Mouse (Mus musculus) embryonic facial prominence, embryonic 12.5 days (tissue): ENCODE measurements around the gene Hsd3b4. TPM values are rescaled to one million over a fixed set of nuclear protein-coding genes. Genes with fewer than 3 reads are reported as not detected.
"Not testable (repeated sequence)": the region's sequence is repeated elsewhere in the genome, so short reads cannot be mapped to it uniquely, and the experiment has no call there.

ENCODE experiments used
- ATAC-seq: fragments of 200-750 bp; cut with Nextera tagmentation; 2 replicates; pipeline ENCODE4 v1.8.0; 2017; ENCODE audit not compliant: insufficient number of reproducible peaks, insufficient read depth, low FRiP score, low TSS enrichment
- H3K27ac ChIP-seq: fragments of 300-500 bp; sonication (generic); 2 replicates; pipeline ENCODE4 v1.5.1; 2016; ENCODE audit warnings: mild to moderate bottlenecking
- H3K27me3 ChIP-seq: fragments of 300-500 bp; sonication (generic); 2 replicates; pipeline ENCODE4 v1.6.1; 2016; ENCODE audit warnings: mild to moderate bottlenecking, moderate library complexity
- H3K36me3 ChIP-seq: fragments of 300-500 bp; sonication (generic); 2 replicates; pipeline ENCODE4 v1.6.1; 2016; ENCODE audit warnings: mild to moderate bottlenecking
- H3K4me1 ChIP-seq: fragments of 300-500 bp; sonication (generic); 2 replicates; pipeline ENCODE4 v1.6.1; 2016
- H3K4me2 ChIP-seq: fragments of 300-500 bp; sonication (generic); replicated peaks from 2 replicates; pipeline ENCODE4 v1.6.1; 2016; ENCODE audit warnings: mild to moderate bottlenecking, moderate library complexity
- H3K4me3 ChIP-seq: fragments of 300-500 bp; sonication (generic); 2 replicates; pipeline ENCODE4 v1.5.1; 2016; ENCODE audit warnings: mild to moderate bottlenecking
- H3K9ac ChIP-seq: fragments of 300-500 bp; sonication (generic); 2 replicates; pipeline ENCODE4 v1.6.1; 2016; ENCODE audit warnings: mild to moderate bottlenecking, moderate library complexity
- H3K9me3 ChIP-seq: fragments of 300-500 bp; sonication (generic); 2 replicates; pipeline ENCODE4 v1.6.1; 2016; ENCODE audit warnings: mild to moderate bottlenecking, moderate library complexity
- WGBS: fragments of 180-500 bp; shearing (Covaris S2); methylation state at CpG from one replicate; pipeline ENCODE4 v1.1.7; 2016; 5-methylcytosine and 5-hydroxymethylcytosine counted together
- polyA plus RNA-seq: library from polyadenylated mRNA; unstranded; fragments of >200 nt; fragmentation: Nextera tagmentation; extraction: Ambion mirVana; gene quantifications from 2 replicates; pipeline ENCODE4 v1.2.1, GENCODE M21; 2016

Gene Hsd3b4
- not detected in 2 replicates for polyA plus RNA-seq

DNA sequence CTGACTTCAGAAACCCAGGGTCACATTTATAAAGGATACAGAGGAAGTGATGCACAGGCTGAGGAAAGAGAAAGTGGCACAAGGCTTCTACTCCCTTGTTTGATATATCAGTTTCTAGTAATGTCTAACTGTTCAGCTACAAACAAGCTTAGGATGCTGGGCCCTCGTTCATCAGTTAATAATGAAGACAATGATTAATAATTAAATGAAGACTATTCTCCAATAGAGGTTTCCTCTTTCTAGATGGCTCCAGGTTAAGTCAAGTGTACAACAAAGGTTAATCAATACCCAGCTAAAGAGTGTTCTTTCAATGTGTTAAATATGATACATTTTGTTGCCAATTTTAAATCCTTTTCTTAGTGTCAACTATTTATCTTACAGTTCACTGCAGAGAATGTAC is at the start of gene Hsd3b4:
TSS of gene Hsd3b4 (minus strand) at position 101 of the 400 bp plus-strand sequence.
- H3K4me2 ChIP-seq, H3K9me3 ChIP-seq, H3K9ac ChIP-seq, H3K27me3 ChIP-seq, H3K4me1 ChIP-seq, H3K27ac ChIP-seq, ATAC-seq, H3K4me3 ChIP-seq, H3K36me3 ChIP-seq: not testable (repeated sequence)
- WGBS, result no CpG with 5 or more reads among the region's 1 CpGs

- WGBS, result no CpG with 5 or more reads among the region's 1 CpGs
- H3K4me2 ChIP-seq, H3K27me3 ChIP-seq, H3K4me1 ChIP-seq, H3K4me3 ChIP-seq, ATAC-seq, H3K9ac ChIP-seq, H3K27ac ChIP-seq, H3K36me3 ChIP-seq, H3K9me3 ChIP-seq: not testable (repeated sequence)
Observed at GRCm38 (mm10) chr3:98550832-98551231, 40.5 kb upstream of the Hsd3b4 start.

DNA sequence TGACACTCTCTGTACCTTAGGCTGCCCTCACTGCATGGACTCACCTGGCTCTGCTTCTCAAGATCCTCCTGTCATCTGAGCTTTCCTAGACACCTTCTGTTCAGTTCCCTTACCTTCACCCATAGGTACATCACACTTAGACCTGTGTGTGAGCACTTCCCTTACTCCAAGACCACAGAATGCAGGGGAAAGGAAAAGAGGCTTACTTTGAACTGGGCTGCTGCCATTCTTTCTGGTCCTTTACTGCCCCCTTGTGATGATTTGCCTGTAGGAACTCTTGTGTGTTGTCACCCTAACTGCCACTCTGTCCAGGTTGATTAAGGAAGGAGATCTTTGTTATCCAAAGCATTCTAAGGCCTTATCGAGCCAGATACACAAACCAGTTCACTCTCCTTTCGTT is 39.9 kb upstream of the Hsd3b4 start:
- not testable (repeated sequence) for H3K9me3 ChIP-seq, H3K4me3 ChIP-seq, H3K4me1 ChIP-seq, H3K27ac ChIP-seq, H3K4me2 ChIP-seq, ATAC-seq, H3K27me3 ChIP-seq, H3K36me3 ChIP-seq, H3K9ac ChIP-seq
- WGBS, result no CpG with 5 or more reads among the region's 2 CpGs

DNA sequence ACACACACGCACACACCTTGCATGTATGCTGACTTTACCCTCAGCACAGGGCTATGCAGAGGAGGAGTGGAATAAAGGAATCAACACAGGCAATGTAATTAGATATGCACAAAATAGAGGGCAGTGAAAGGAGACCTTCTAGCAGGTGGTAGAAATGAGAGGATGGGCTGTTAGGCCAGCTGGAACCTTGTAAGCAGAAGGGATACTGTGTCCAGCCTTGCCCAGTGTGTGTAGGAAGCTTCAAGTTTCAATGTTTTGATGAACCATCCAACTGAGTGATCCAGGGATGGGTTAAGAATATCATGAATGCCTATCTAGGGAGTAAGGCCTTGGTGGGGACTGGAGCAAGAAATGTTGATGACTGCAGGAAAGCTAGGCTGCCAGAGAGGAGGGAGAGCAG is 38.2 kb upstream of the Hsd3b4 start:
- H3K4me1 ChIP-seq, ATAC-seq, H3K36me3 ChIP-seq, H3K9me3 ChIP-seq, H3K9ac ChIP-seq, H3K4me3 ChIP-seq, H3K27me3 ChIP-seq, H3K4me2 ChIP-seq, H3K27ac ChIP-seq: not testable (repeated sequence)
- no CpG with 5 or more reads among the region's 1 CpGs for WGBS

DNA sequence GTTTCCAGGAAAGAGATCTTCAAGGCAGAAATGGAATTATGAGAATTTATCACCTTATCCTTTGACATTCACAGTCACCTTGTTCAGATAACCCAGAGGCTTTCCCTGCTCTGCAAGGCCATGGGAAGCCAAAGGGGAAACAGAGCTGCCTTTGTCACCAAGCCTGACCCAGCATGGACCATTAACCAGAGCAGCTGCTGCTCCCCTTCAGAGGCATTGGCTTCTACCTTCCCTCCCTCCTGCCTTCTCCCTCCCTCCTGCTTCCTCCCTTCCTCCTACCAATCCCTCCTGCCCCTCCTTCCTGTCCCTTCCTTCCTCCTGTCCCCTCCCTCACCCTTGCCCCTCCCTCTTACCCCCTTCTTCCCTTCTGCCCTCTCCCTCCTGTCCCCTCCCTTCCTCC is 37.3 kb upstream of the Hsd3b4 start:
- ATAC-seq, H3K9me3 ChIP-seq, H3K27ac ChIP-seq, H3K4me1 ChIP-seq, H3K9ac ChIP-seq, H3K4me3 ChIP-seq, H3K4me2 ChIP-seq, H3K27me3 ChIP-seq, H3K36me3 ChIP-seq: not testable (repeated sequence)

DNA sequence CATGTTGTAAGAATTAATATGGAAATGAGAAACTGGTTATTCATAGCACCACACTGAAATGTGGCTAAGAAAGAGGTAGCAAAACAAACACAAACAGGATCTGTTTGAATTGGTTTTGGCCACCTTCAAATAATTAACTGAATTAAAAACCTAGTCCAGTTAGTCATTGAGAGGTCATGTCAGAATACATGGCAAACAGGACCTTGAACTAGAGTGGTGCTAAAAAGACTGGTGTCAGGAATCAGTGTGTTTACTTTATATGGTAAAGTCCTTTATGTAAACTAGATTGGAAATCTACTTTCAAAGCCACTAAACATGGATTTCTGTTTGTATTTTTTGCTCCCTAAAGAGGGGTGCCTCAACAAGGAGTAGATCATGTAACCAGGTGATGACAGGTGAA is 14.7 kb upstream of the Hsd3b4 start:
- H3K36me3 ChIP-seq, H3K4me3 ChIP-seq, ATAC-seq, H3K27me3 ChIP-seq, H3K27ac ChIP-seq, H3K9ac ChIP-seq, H3K4me2 ChIP-seq, H3K4me1 ChIP-seq, H3K9me3 ChIP-seq: not testable (repeated sequence)

- H3K4me1 ChIP-seq, H3K9me3 ChIP-seq, H3K9ac ChIP-seq, H3K27me3 ChIP-seq, ATAC-seq, H3K27ac ChIP-seq, H3K36me3 ChIP-seq, H3K4me3 ChIP-seq, H3K4me2 ChIP-seq: not testable (repeated sequence)
- no CpG with 5 or more reads among the region's 1 CpGs for WGBS
Observed at GRCm38 (mm10) chr3:98524552-98524951, 14.2 kb upstream of the Hsd3b4 start.

GRCm38 (mm10) chr3:98522779-98523178 is 12.5 kb upstream of the Hsd3b4 start:
- not testable (repeated sequence) for H3K9me3 ChIP-seq, H3K36me3 ChIP-seq
- whole genome bisulfite sequencing, result 67% methylated on average over 1 of the region's 2 CpGs

DNA sequence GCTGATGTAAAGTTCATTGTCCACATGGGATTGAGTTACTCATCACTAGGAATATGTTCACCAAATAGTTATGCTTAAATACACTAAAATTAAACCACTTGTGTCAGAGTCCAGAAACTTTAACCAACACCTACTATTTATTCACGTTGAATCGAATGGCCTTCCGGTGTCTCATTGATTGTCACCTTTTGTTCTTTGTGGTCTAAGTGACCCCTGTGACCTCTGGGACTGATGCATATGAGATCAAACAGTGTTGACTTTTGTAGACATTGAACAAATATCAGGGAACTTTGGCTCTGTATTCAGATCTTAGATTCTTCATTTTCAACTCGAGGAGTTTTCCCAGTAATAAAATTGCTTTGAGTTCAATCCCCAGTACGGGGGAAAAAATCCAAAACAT is 3.1 kb downstream of the Hsd3b4 start:
- H3K27me3 ChIP-seq, H3K36me3 ChIP-seq, H3K9ac ChIP-seq, H3K4me3 ChIP-seq, H3K9me3 ChIP-seq, H3K4me1 ChIP-seq, ATAC-seq, H3K4me2 ChIP-seq, H3K27ac ChIP-seq: not testable (repeated sequence)
- WGBS, result no CpG with 5 or more reads among the region's 5 CpGs

More at GRCm38 (mm10) chr3:98522779-98523178, 12.5 kb upstream of the Hsd3b4 start:
- H3K9ac ChIP-seq, H3K4me2 ChIP-seq, H3K4me1 ChIP-seq, H3K27me3 ChIP-seq, ATAC-seq, H3K27ac ChIP-seq, H3K4me3 ChIP-seq: not testable (repeated sequence)

GRCm38 (mm10) chr3:98497401-98497800 is 12.9 kb downstream of the Hsd3b4 start:
- H3K4me2 ChIP-seq, H3K4me3 ChIP-seq, ATAC-seq, H3K27me3 ChIP-seq, H3K36me3 ChIP-seq, H3K9ac ChIP-seq, H3K9me3 ChIP-seq, H3K4me1 ChIP-seq, H3K27ac ChIP-seq: not testable (repeated sequence)

GRCm38 (mm10) chr3:98496762-98497161 is 13.6 kb downstream of the Hsd3b4 start:
- not testable (repeated sequence) for H3K36me3 ChIP-seq, H3K9me3 ChIP-seq, H3K27ac ChIP-seq, ATAC-seq, H3K4me1 ChIP-seq, H3K27me3 ChIP-seq, H3K9ac ChIP-seq, H3K4me3 ChIP-seq, H3K4me2 ChIP-seq
- WGBS, result no CpG with 5 or more reads among the region's 2 CpGs

DNA sequence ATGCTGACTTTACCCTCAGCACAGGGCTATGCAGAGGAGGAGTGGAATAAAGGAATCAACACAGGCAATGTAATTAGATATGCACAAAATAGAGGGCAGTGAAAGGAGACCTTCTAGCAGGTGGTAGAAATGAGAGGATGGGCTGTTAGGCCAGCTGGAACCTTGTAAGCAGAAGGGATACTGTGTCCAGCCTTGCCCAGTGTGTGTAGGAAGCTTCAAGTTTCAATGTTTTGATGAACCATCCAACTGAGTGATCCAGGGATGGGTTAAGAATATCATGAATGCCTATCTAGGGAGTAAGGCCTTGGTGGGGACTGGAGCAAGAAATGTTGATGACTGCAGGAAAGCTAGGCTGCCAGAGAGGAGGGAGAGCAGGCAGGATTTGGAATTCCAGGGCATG is 15.3 kb downstream of the Hsd3b4 start:
- not testable (repeated sequence) for H3K27me3 ChIP-seq, ATAC-seq, H3K4me2 ChIP-seq, H3K27ac ChIP-seq, H3K9ac ChIP-seq, H3K36me3 ChIP-seq, H3K4me1 ChIP-seq, H3K9me3 ChIP-seq, H3K4me3 ChIP-seq

GRCm38 (mm10) chr3:98494184-98494583 is 16.1 kb downstream of the Hsd3b4 start:
- not testable (repeated sequence) for ATAC-seq, H3K27ac ChIP-seq, H3K36me3 ChIP-seq, H3K9ac ChIP-seq, H3K9me3 ChIP-seq, H3K4me3 ChIP-seq, H3K4me2 ChIP-seq, H3K4me1 ChIP-seq, H3K27me3 ChIP-seq
